Mouse (Mus musculus): Measurements from ENCODE around the gene Utp11. TPM values are rescaled to one million over a fixed set of nuclear protein-coding genes. Genes with fewer than 3 reads are reported as not detected.

Gene Utp11
- polyA plus RNA-seq (2014; fragmentation: Nextera tagmentation; extraction: Ambion mirVana), result 34.5 and 42.0 TPM in 2 replicates

DNA sequence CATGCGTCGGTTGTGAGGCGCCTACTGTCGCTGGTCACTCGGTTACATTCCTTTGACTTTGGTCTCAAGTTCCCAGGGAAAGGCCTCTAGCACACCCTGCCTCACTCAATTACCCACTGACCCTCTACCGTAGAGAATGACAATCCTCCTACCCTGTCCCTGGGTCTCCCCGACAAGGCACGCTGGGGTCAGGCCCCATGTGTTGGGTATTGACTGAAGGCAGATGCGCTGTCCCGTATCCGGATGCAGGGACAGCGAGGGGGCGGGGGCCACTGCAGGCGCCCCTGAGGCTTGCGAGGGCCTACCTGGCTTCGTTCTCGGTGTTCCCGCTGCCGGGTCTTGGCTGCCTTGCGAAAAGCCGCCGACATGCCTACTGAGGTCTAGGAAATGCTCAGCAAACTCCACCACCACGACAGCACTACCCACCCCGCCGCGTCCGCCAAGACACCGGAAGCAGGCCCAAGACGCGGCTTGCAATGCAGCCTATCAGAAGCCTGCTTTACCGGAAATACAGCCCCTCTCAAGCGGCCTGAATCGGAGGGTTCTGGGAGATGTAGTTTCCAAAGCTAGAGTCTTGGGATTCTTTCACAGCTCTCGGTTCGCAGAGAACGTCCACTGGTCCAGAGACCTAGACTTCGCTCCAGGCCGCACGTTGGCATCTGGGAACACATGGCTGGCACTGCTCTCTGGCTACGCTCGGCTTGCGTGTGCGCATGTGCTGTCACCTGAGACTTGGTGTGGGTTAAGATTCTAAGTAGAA lies at the start of gene Utp11:
Gene Utp11 (minus strand): TSS at position 466 of the 760 bp plus-strand sequence.
- Histone ChIP-seq H3K4me3 (ENCODE audit: low read depth, low read length) (peak within 1 kb of the TSS; percentile 93), H3K4me1 (ENCODE audit: control insufficient read depth, insufficient read depth, low read length) (peaks cover 5% of the 10 kb centered on the region; the same call in 1 of the 2 replicates), H3K27me3 (replicated peaks; ENCODE audit: control insufficient read depth, insufficient read depth, low read length) (no peaks in the 10 kb centered on the region), H3K27ac (ENCODE audit: low read depth, low read length) (peak within 1 kb of the TSS; percentile 30; the same call in 1 of the 2 replicates), H3K36me3 (ENCODE audit: control insufficient read depth, insufficient read depth, low read length) (peaks cover 9% of the 10 kb centered on the region; the same call in 1 of the 2 replicates), H3K9me3 (replicated peaks; ENCODE audit: control insufficient read depth, low read length) (no peaks in the 10 kb centered on the region), H3K4me2 (ENCODE audit: low read length) (peak within 1 kb of the TSS; percentile 73), H3K9ac (ENCODE audit: low read length) (peak within 1 kb of the TSS; percentile 87)
- ATAC-seq, result peak; percentile 99
- under 1% methylated on average over 43 of the region's 43 CpGs for WGBS
- DNase-seq (ENCODE audit: low spot score), result peak; percentile 96

DNA sequence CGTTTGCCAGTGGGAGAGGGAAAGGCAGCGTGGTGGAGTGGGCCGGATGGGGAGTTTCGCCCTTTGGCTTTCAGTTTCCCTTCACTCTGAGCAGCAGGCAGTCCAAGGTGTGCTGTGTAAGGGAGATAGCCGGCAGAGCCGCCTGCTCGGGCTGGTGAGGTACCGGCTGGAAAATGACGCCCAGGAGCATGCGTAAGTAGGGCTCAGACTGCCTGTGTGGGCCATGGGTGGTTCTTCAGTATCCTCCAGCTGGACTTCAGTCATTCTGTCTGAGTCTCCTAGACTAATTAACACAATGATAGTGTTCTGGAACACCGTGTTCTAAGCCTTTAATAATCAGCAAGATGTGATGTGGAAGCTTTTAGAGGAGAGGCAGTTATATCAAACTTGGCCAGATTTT lies 49.4 kb upstream of the Utp11 start:
- H3K27me3 ChIP-seq (replicated peaks; ENCODE audit: control insufficient read depth, insufficient read depth, low read length), result no peaks in the 10 kb centered on the region
- 83% methylated on average over 11 of the region's 11 CpGs for WGBS
- H3K9me3 ChIP-seq (replicated peaks; ENCODE audit: control insufficient read depth, low read length), result no peaks in the 10 kb centered on the region
- ATAC-seq (no peak), DNase-seq (ENCODE audit: low spot score) (no peak)
- no peak overlapping the region for H3K27ac ChIP-seq (ENCODE audit: low read depth, low read length)
- no peak overlapping the region for H3K9ac ChIP-seq (ENCODE audit: low read length)
- no peak overlapping the region for H3K4me2 ChIP-seq (ENCODE audit: low read length)
- H3K4me1 ChIP-seq (ENCODE audit: control insufficient read depth, insufficient read depth, low read length), result peaks cover 3% of the 10 kb centered on the region; the same call in 1 of the 2 replicates
- H3K4me3 ChIP-seq (ENCODE audit: low read depth, low read length), result no peak overlapping the region
- peaks cover 15% of the 10 kb centered on the region for H3K36me3 ChIP-seq (ENCODE audit: control insufficient read depth, insufficient read depth, low read length)

GRCm38 (mm10) chr4:124741376-124742343 lies 48.3 kb upstream of the Utp11 start, which contains the start of gene Inpp5b:
Inpp5b (plus strand) TSS chr4:124741850.
- Histone ChIP-seq H3K27ac (ENCODE audit: low read depth, low read length) (0 out of 2 replicates have a peak within 1 kb of the TSS, but pooled peaks have one; percentile 9), H3K36me3 (ENCODE audit: control insufficient read depth, insufficient read depth, low read length) (peaks cover 10% of the 10 kb centered on the region; the same call in 1 of the 2 replicates), H3K9ac (ENCODE audit: low read length) (peak within 1 kb of the TSS; percentile 74), H3K4me3 (ENCODE audit: low read depth, low read length) (peak within 1 kb of the TSS; percentile 54), H3K4me2 (ENCODE audit: low read length) (peak within 1 kb of the TSS; percentile 69), H3K4me1 (ENCODE audit: control insufficient read depth, insufficient read depth, low read length) (peaks cover 3% of the 10 kb centered on the region; the same call in 1 of the 2 replicates), H3K27me3 (replicated peaks; ENCODE audit: control insufficient read depth, insufficient read depth, low read length) (no peaks in the 10 kb centered on the region), H3K9me3 (replicated peaks; ENCODE audit: control insufficient read depth, low read length) (no peaks in the 10 kb centered on the region)
- ATAC-seq, result peak; percentile 94
- 16% methylated on average over 25 of the region's 25 CpGs for WGBS
- peak; percentile 86 for DNase-seq (ENCODE audit: low spot score)

DNA sequence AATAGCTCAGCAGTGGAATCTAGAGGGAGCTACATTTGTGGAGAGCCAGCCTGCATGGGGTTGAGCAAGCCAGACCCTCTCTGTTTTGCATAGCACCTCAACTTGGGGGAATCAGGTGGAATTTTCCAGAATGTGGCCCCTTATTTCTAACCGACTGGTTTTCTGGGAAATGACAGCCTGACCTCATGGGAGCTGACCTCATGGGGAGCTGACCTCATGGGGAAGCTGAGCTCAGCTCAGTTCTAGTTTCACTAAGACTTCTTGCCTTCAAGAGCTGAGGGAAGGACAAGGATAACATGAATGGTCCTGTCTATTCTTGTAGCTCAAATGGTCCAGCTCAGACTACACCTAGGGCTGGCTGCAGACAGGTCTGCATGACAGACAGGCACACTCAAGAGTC lies 45.4 kb upstream of the Utp11 start:
- Histone ChIP-seq H3K27ac (ENCODE audit: low read depth, low read length) (no peak overlapping the region), H3K4me1 (ENCODE audit: control insufficient read depth, insufficient read depth, low read length) (peaks cover 3% of the 10 kb centered on the region; the same call in 1 of the 2 replicates), H3K4me2 (ENCODE audit: low read length) (no peak overlapping the region), H3K36me3 (ENCODE audit: control insufficient read depth, insufficient read depth, low read length) (peaks cover under 1% of the 10 kb centered on the region), H3K27me3 (replicated peaks; ENCODE audit: control insufficient read depth, insufficient read depth, low read length) (no peaks in the 10 kb centered on the region), H3K4me3 (ENCODE audit: low read depth, low read length) (no peak overlapping the region), H3K9me3 (replicated peaks; ENCODE audit: control insufficient read depth, low read length) (no peaks in the 10 kb centered on the region), H3K9ac (ENCODE audit: low read length) (no peak overlapping the region)
- no peak for DNase-seq (ENCODE audit: low spot score)
- ATAC-seq, result no peak
- 62% methylated on average over 1 of the region's 1 CpGs for WGBS

DNA sequence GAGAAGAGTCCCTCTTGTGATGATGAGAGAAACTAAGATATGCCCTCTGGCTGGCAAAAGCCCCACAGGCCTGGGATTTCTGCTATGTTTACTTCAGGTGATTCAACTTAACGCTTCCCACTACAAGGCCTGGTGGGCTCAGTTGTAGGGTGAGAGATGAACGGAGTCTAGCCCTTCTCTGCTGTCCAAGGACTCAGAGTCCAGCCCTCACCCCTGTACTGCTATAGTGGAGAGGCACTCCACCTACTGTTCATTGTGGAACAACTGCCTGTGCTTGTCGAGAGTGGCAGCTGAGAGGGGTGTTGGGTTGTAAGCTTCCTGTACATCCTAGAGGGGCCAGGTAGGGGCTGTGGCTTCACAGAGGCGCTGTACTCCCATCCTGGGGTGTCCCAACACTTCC lies 44.6 kb upstream of the Utp11 start:
- H3K4me2 ChIP-seq (ENCODE audit: low read length), result no peak overlapping the region

DNA sequence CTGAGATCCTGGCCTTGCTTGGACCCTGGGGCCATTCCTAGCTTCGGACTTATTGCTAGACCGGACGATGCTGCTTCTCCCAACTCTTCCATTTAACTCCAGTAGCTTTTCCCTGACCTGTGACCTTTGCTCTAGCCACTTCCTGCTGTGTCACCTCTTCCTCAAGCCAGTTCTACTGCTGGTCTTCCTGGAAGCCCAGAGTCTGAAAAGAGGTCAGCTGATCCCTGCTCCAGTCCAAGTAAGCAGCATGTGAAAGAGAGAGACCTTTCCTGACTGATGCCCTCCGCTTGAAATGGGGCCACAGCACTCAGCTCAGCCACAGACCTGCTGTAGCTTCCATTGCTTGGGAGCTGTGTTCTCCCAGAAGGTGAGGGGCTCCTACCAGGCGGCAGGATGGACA lies 44.1 kb upstream of the Utp11 start:
- WGBS, result 75% methylated on average over 5 of the region's 5 CpGs
- Histone ChIP-seq H3K4me3 (ENCODE audit: low read depth, low read length) (no peak overlapping the region), H3K4me2 (ENCODE audit: low read length) (no peak overlapping the region), H3K9me3 (replicated peaks; ENCODE audit: control insufficient read depth, low read length) (no peaks in the 10 kb centered on the region), H3K9ac (ENCODE audit: low read length) (no peak overlapping the region), H3K36me3 (ENCODE audit: control insufficient read depth, insufficient read depth, low read length) (peaks cover 14% of the 10 kb centered on the region), H3K4me1 (ENCODE audit: control insufficient read depth, insufficient read depth, low read length) (peaks cover 3% of the 10 kb centered on the region; the same call in 1 of the 2 replicates), H3K27ac (ENCODE audit: low read depth, low read length) (peak overlapping the region; percentile 14; the same call in 1 of the 2 replicates), H3K27me3 (replicated peaks; ENCODE audit: control insufficient read depth, insufficient read depth, low read length) (no peaks in the 10 kb centered on the region)
- no peak for ATAC-seq
- DNase-seq (ENCODE audit: low spot score), result no peak

More for the DNA sequence above, 44.6 kb upstream of the Utp11 start:
- no peaks in the 10 kb centered on the region for H3K27me3 ChIP-seq (replicated peaks; ENCODE audit: control insufficient read depth, insufficient read depth, low read length)
- H3K9me3 ChIP-seq (replicated peaks; ENCODE audit: control insufficient read depth, low read length), result no peaks in the 10 kb centered on the region
- H3K36me3 ChIP-seq (ENCODE audit: control insufficient read depth, insufficient read depth, low read length), result peaks cover 9% of the 10 kb centered on the region
- H3K4me3 ChIP-seq (ENCODE audit: low read depth, low read length), result no peak overlapping the region
- H3K27ac ChIP-seq (ENCODE audit: low read depth, low read length), result no peak overlapping the region
- H3K4me1 ChIP-seq (ENCODE audit: control insufficient read depth, insufficient read depth, low read length), result peaks cover 3% of the 10 kb centered on the region; the same call in 1 of the 2 replicates
- DNase-seq (ENCODE audit: low spot score) (no peak), ATAC-seq (no peak)
- no peak overlapping the region for H3K9ac ChIP-seq (ENCODE audit: low read length)
- WGBS, result 57% methylated on average over 4 of the region's 4 CpGs

DNA sequence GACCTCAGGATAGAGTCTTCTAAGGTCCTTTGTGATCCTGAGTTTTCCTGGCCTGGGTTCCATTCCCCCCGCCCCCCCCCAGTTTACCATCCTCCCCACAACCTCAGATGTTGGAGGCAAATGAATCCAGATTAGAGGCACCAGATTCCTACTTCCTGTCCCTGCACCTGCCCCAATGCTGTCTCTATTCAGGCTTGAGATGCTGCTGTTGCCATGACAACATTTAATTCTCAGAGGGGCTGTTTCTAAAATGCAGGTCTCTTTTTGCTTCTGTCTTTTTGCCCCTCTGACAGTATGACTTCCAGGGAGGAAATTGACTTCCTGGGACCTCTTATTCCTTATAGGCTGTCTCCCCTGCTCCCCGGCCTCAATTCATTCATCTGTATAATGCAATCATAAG lies 43.6 kb upstream of the Utp11 start:
- ATAC-seq, result no peak

GRCm38 (mm10) chr4:124726121-124726520 lies 32.7 kb upstream of the Utp11 start:
- Histone ChIP-seq H3K9ac (ENCODE audit: low read length) (no peak overlapping the region), H3K27me3 (replicated peaks; ENCODE audit: control insufficient read depth, insufficient read depth, low read length) (no peaks in the 10 kb centered on the region), H3K27ac (ENCODE audit: low read depth, low read length) (no peak overlapping the region), H3K4me2 (ENCODE audit: low read length) (no peak overlapping the region), H3K9me3 (replicated peaks; ENCODE audit: control insufficient read depth, low read length) (no peaks in the 10 kb centered on the region), H3K4me1 (ENCODE audit: control insufficient read depth, insufficient read depth, low read length) (no peaks in the 10 kb centered on the region), H3K4me3 (ENCODE audit: low read depth, low read length) (no peak overlapping the region), H3K36me3 (ENCODE audit: control insufficient read depth, insufficient read depth, low read length) (peaks cover 98% of the 10 kb centered on the region)
- 82% methylated on average over 6 of the region's 6 CpGs for WGBS
- DNase-seq (ENCODE audit: low spot score) (no peak), ATAC-seq (no peak)

More for the DNA sequence above, 43.6 kb upstream of the Utp11 start:
- Histone ChIP-seq H3K27me3 (replicated peaks; ENCODE audit: control insufficient read depth, insufficient read depth, low read length) (no peaks in the 10 kb centered on the region), H3K27ac (ENCODE audit: low read depth, low read length) (0 out of 2 replicates have a peak overlapping the region, but pooled peaks have one; percentile 14), H3K9ac (ENCODE audit: low read length) (no peak overlapping the region), H3K4me1 (ENCODE audit: control insufficient read depth, insufficient read depth, low read length) (peaks cover 3% of the 10 kb centered on the region; the same call in 1 of the 2 replicates), H3K4me2 (ENCODE audit: low read length) (no peak overlapping the region), H3K36me3 (ENCODE audit: control insufficient read depth, insufficient read depth, low read length) (peaks cover 19% of the 10 kb centered on the region), H3K9me3 (replicated peaks; ENCODE audit: control insufficient read depth, low read length) (no peaks in the 10 kb centered on the region), H3K4me3 (ENCODE audit: low read depth, low read length) (no peak overlapping the region)
- peak; percentile 25 for DNase-seq (ENCODE audit: low spot score)
- WGBS, result 63% methylated on average over 2 of the region's 2 CpGs

Measured in forebrain, embryonic 14.5 days (tissue).